Mouse (Mus musculus) yolk sac, embryonic 10.5 days (tissue): ENCODE measurements around the gene Slc25a21.
"Not testable (repeated sequence)": the region's sequence is repeated elsewhere in the genome, so short reads cannot be mapped to it uniquely, and the experiment has no call there.

ENCODE experiments used
- DNase-seq: peaks from one replicate; pipeline ENCODE4 v3.0.0-alpha.2; 2017; ENCODE audit warnings: low spot score

Gene Slc25a21

GRCm38 (mm10) chr12:57197363-57198026, at the start of gene Slc25a21:
Gene Slc25a21, minus strand, starts transcription at chr12:57197472.
- no peak for DNase-seq

- no peak for DNase-seq
These were observed 46.6 kb upstream of the Slc25a21 start for GRCm38 (mm10) chr12:57243671-57244495.

GRCm38 (mm10) chr12:57233386-57233785, 36.1 kb upstream of the Slc25a21 start:
- DNase-seq = no peak

- DNase-seq = peak; percentile 39
These were observed 34.0 kb upstream of the Slc25a21 start for GRCm38 (mm10) chr12:57231085-57231875.

GRCm38 (mm10) chr12:57230192-57230706, 33.0 kb upstream of the Slc25a21 start, which contains the start of the genes Prps1l3 and Mipol1:
Gene Prps1l3, plus strand, starts transcription at chr12:57230412.
Gene Mipol1, plus strand, starts transcription at chr12:57230427.
- DNase-seq = peak; percentile 96

GRCm38 (mm10) chr12:57229703-57230102, 32.4 kb upstream of the Slc25a21 start:
- DNase-seq = no peak

- no peak for DNase-seq
These were observed 30.5 kb upstream of the Slc25a21 start for GRCm38 (mm10) chr12:57227776-57228175.

- DNase-seq = peak; percentile 24
These were observed 29.1 kb upstream of the Slc25a21 start for GRCm38 (mm10) chr12:57226411-57226810.

- DNase-seq = not testable (repeated sequence)
These were observed 15.2 kb upstream of the Slc25a21 start for GRCm38 (mm10) chr12:57212463-57212862.

- DNase-seq = peak; percentile 68
These were observed 14.4 kb upstream of the Slc25a21 start for GRCm38 (mm10) chr12:57211353-57212311.

- no peak for DNase-seq
These were observed 7.1 kb upstream of the Slc25a21 start for GRCm38 (mm10) chr12:57204276-57204851.

- DNase-seq = no peak
These were observed 4.6 kb upstream of the Slc25a21 start for GRCm38 (mm10) chr12:57201901-57202300.

GRCm38 (mm10) chr12:57199427-57199826, 2.2 kb upstream of the Slc25a21 start:
- DNase-seq = no peak

GRCm38 (mm10) chr12:57198269-57198668, 997 bp upstream of the Slc25a21 start:
- no peak for DNase-seq

- DNase-seq = peak; percentile 86
These were observed 487 bp downstream of the Slc25a21 start for GRCm38 (mm10) chr12:57196608-57197362.

GRCm38 (mm10) chr12:57196286-57196607, 1.0 kb downstream of the Slc25a21 start:
- DNase-seq = no peak

GRCm38 (mm10) chr12:57194609-57195008, 2.7 kb downstream of the Slc25a21 start:
- peak; percentile 14 for DNase-seq

GRCm38 (mm10) chr12:57187032-57187431, 10.2 kb downstream of the Slc25a21 start:
- no peak for DNase-seq

GRCm38 (mm10) chr12:57186126-57186525, 11.1 kb downstream of the Slc25a21 start:
- DNase-seq = no peak

- DNase-seq = no peak
These were observed 11.8 kb downstream of the Slc25a21 start for GRCm38 (mm10) chr12:57185475-57185874.
